Mouse (Mus musculus): ENCODE data around the gene Msrb3. TPM values are rescaled to one million over a fixed set of nuclear protein-coding genes. Genes with fewer than 3 reads are reported as not detected.

The Msrb3 gene
- total RNA-seq, 2 experiments from 2014 or later: 4.0 to 4.9 TPM

DNA sequence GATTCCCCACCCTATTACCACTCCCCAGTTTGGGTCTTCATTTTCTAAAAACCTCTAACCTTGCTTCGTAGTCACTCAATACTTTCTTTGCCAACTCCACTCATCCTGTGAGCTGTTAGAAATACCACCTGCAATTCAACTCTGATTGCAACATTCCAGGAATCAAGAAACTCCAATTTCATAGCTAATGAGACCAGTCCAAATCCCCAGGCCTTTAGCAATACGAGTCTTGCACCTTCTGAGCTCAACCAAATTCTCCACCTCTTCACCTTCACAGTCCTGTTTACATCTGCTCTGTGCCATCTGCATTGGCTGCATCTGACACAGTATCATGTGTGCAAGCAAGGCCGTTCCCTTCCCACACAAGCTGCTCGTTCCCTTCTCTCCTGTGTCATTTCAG is 5.0 kb downstream of the Msrb3 start:
- DNase-seq (ENCODE audit: low spot score in 2 of 2): no peak
- Histone ChIP-seq H3K27ac (no peak overlapping the region), H3K4me3 (no peak overlapping the region)
- no peak for TF ChIP-seq CTCF (conservative IDR thresholded peaks at IDR 0.05)

DNA sequence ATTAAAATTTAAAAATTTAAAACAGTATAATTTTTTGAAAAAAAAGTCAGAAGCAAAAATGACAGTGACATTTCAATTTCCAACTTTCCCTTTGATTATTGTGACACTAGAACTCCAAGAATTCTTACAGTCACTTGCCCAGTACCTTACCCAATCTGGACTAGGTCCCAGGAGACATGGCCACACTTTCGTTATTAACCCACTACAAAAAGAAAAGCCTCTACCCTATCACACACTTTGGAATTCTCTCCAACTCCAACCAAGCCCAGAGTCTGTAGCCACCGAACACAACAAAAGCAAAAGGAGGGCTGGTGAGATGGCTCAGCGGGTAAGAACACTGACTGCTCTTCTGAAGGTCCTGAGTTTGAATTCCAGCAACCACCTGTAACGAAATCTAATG is 7.8 kb downstream of the Msrb3 start:
- no peak for TF ChIP-seq CTCF (conservative IDR thresholded peaks at IDR 0.05)
- Histone ChIP-seq H3K27ac (no peak overlapping the region), H3K4me3 (no peak overlapping the region)
- DNase-seq (ENCODE audit: low spot score in 2 of 2): no peak

DNA sequence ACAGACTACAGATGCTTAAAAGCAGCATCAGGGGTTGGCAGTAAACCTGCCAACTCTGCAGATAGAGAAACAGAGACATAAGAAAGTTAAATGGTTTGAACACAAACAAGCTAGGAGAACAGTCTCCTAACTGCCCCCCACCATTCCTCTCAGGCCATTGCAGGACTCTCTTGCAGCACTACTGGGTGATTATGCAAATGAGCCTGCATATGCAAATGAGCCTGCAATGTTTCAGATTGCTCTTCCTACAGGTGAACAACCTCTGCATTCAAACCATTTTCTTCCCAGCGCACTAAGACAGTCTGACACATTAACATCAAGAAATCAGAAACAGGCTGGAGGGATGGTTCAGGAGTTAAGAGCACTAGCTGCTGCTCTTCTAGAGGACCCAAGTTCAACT is 8.3 kb downstream of the Msrb3 start:
- Histone ChIP-seq H3K4me3 (no peak overlapping the region), H3K27ac (no peak overlapping the region)
- TF ChIP-seq CTCF (conservative IDR thresholded peaks at IDR 0.05): no peak
- no peak for DNase-seq (ENCODE audit: low spot score in 2 of 2)

DNA sequence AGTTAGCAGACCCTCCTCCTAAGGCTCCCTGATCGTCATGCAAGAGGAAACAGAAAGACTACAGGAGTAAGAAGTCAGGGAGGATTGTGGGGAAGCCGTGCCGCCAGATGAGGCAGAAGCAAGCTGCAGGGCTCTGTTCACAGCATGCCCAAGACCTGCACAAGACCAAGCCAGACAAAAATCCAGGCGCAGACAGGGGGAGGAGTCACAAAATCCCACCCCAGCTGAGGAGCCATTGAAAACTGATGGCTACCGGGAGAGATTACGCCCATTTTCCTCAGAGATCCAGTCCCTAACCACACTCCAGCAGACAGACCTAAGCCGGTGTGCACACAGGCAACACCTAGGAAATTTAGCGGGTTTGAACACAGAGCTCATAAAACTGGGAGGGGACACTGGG is 10.4 kb downstream of the Msrb3 start:
- H3K27ac ChIP-seq: no peak overlapping the region
- TF ChIP-seq CTCF (conservative IDR thresholded peaks at IDR 0.05): no peak
- no peak for DNase-seq (ENCODE audit: low spot score in 2 of 2)
- H3K4me3 ChIP-seq: no peak overlapping the region

DNA sequence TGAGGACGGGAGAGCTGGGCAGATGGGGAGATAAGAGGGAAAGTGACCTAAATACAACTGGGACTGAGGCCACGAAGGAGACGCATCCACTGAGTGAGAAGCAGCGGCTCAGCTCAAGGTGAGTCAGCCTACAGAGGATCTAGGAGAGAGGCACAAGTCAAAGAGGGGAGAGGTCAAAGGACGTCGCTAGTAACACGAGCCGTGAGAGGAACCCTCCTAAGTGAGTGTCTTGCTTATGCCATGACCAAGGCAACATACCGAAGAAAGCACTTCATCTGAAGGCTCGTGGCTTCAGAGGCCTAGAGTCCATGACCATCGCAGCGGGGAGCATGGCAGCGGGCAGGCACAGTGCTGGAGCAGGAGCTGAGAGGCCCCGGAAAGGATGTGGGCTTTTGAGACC is 14.7 kb downstream of the Msrb3 start:
- no peak for TF ChIP-seq CTCF (conservative IDR thresholded peaks at IDR 0.05)
- Histone ChIP-seq H3K4me3 (no peak overlapping the region), H3K27ac (no peak overlapping the region)
- DNase-seq (ENCODE audit: low spot score in 2 of 2): no peak

DNA sequence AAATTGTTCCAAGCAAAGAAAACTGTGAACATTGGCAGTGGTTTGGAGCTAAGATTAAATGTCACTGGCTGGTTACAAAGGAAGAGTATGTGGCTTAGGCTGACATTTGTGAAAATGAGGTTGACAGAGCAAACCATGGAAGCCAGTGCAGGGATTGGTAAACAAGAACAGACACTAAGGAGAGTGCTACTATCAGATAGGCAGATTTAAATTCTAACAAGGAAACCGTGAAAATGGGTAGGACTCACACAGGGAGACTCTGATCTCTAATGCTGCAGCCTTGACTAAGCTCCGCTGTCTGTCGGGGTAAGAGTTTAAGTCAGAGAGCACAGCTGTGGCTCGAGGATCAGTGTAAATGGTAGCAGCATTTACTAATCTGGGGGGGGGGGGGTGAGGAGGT is 15.2 kb downstream of the Msrb3 start:
- Histone ChIP-seq H3K4me3 (no peak overlapping the region), H3K27ac (no peak overlapping the region)
- TF ChIP-seq CTCF (conservative IDR thresholded peaks at IDR 0.05): no peak
- no peak for DNase-seq (ENCODE audit: low spot score in 2 of 2)

GRCm38 (mm10) chr10:120883069-120883415 is 15.9 kb downstream of the Msrb3 start:
- H3K27ac ChIP-seq: no peak overlapping the region
- no peak for TF ChIP-seq CTCF (conservative IDR thresholded peaks at IDR 0.05)
- no peak for DNase-seq (ENCODE audit: low spot score in 2 of 2)
- peak overlapping the region; percentile 42 for H3K4me3 ChIP-seq

- DNase-seq (ENCODE audit: low spot score in 2 of 2): no peak
- H3K27ac ChIP-seq: no peak overlapping the region
- H3K4me3 ChIP-seq: peak overlapping the region; percentile 42
- TF ChIP-seq CTCF (conservative IDR thresholded peaks at IDR 0.05): no peak
These were observed 16.4 kb downstream of the Msrb3 start for GRCm38 (mm10) chr10:120882347-120883068.

DNA sequence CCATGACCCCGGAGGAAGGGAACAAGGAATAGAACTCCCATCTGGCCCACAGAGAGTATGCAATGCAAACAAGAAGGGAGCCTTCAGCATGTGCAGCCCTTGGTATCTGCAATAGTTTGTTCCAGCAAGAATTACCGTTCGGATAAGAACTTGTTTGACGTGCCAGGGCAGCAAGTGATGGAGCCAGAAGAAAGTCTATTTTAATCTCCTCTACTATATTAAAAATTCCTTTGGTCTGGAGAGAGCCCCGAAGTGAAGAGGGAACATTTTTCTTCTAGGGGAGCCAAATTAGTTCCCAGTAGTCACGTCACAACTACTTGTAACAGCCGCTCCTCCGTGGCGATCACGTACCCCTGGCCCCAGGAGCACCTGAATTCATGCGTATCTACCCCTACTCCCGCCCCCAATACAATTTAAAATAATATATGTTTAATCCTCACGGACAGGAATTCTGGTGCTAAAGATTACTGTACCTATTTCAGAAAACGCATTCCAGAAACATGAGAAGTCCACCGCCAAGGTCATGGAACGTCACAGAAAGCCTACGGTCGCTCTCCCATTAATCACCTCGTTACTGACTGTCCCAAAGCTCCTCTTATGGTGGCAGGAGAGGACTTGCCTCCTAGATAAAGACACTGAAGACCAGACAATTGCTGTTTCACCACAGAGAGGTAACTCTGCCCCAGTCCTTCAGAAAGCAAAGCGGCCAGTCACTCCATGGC is 22.2 kb downstream of the Msrb3 start:
- no peak for DNase-seq (ENCODE audit: low spot score in 2 of 2)
- no peak for TF ChIP-seq CTCF (conservative IDR thresholded peaks at IDR 0.05)

GRCm38 (mm10) chr10:120875672-120876463 is 23.0 kb downstream of the Msrb3 start:
- peak; percentile 84 for TF ChIP-seq CTCF (conservative IDR thresholded peaks at IDR 0.05)
- Histone ChIP-seq H3K4me3 (no peak overlapping the region), H3K27ac (no peak overlapping the region)
- peak; percentile 74 to 91 for DNase-seq (ENCODE audit: low spot score in 2 of 2)

More for the DNA sequence above, 22.2 kb downstream of the Msrb3 start:
- H3K27ac ChIP-seq: no peak overlapping the region
- no peak overlapping the region for H3K4me3 ChIP-seq

DNA sequence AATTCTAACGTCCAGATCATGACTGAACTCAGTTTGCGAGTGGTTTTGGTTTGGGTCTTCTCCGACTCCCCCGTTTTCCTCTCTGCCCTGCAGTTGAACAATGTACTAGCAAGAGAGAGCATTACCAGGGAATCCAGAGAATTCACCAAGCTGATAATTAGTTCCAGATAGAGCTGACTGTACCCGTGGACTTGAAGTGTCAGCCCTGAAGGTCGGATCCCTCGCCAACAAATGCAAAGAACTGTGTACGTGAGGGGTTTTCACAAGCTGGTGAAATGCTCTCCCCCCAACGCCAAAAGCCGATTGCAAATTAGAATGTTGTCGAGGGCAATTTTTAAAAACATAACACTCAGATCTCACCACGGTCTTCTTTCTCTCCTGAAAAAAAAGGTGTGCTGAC is 24.6 kb downstream of the Msrb3 start:
- DNase-seq (ENCODE audit: low spot score in 2 of 2): no peak
- H3K4me3 ChIP-seq: no peak overlapping the region
- TF ChIP-seq CTCF (conservative IDR thresholded peaks at IDR 0.05): no peak
- no peak overlapping the region for H3K27ac ChIP-seq

DNA sequence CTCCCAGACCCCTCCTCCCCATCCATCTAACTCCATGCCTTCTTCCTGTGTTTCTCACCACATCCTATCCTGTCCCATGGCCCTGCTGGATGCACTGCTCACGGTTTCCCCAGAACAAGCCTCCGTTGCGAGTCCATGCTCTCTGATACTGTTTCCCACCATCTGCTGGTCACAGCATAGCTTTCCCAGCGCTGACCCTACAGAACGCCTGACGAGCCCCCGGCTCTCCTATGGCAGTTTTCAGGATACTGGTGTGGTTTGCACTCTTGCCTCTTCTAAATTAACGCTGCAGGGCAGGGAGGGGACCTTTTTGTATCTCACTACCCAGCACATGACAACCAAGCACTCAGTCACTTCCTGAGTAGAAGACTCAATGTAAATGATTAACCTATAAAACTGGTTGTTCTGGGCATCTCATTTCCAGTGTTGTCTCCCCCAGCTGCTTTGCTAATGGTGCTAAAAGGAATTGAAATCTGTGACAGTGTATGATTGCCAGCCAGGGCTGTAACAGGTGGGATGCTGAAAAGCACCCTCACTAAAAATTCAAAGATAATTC is 25.2 kb downstream of the Msrb3 start:
- Histone ChIP-seq H3K27ac (no peak overlapping the region), H3K4me3 (no peak overlapping the region)
- TF ChIP-seq CTCF (conservative IDR thresholded peaks at IDR 0.05): no peak
- DNase-seq (ENCODE audit: low spot score in 2 of 2): no peak

- DNase-seq (ENCODE audit: low spot score in 2 of 2): peak in 1 of 2 experiments; percentile 36
- H3K4me3 ChIP-seq: peak overlapping the region; percentile 44
- peak; percentile 83 for TF ChIP-seq CTCF (conservative IDR thresholded peaks at IDR 0.05)
- no peak overlapping the region for H3K27ac ChIP-seq
These were observed 26.4 kb downstream of the Msrb3 start for GRCm38 (mm10) chr10:120872483-120872862.
